Mouse (Mus musculus): ENCODE data around the gene Ankrd40.
A peak's percentile ranks its signal among the peaks of the same experiment; 100 is the strongest.

Gene Ankrd40

GRCm38 (mm10) chr11:94351094-94351493 is 23.3 kb downstream of the Ankrd40 start:
- DNase-seq (ENCODE audit: low spot score) = no peak

- DNase-seq (ENCODE audit: low spot score) = no peak
These were observed 27.9 kb downstream of the Ankrd40 start for GRCm38 (mm10) chr11:94355521-94356217.

GRCm38 (mm10) chr11:94359168-94359567 is 31.4 kb downstream of the Ankrd40 start:
- no peak for DNase-seq (ENCODE audit: low spot score)

- no peak for DNase-seq (ENCODE audit: low spot score)
These were observed 33.5 kb downstream of the Ankrd40 start for GRCm38 (mm10) chr11:94361166-94361870.

- DNase-seq (ENCODE audit: low spot score) = no peak
These were observed 34.3 kb downstream of the Ankrd40 start for GRCm38 (mm10) chr11:94362101-94362500.

- peak; percentile 38 for DNase-seq (ENCODE audit: low spot score)
These were observed 35.9 kb downstream of the Ankrd40 start for GRCm38 (mm10) chr11:94363690-94364089.

GRCm38 (mm10) chr11:94365340-94365739 is 37.5 kb downstream of the Ankrd40 start:
- no peak for DNase-seq (ENCODE audit: low spot score)

GRCm38 (mm10) chr11:94369981-94370380 is 42.2 kb downstream of the Ankrd40 start:
- DNase-seq (ENCODE audit: low spot score) = no peak

- no peak for DNase-seq (ENCODE audit: low spot score)
These were observed 43.0 kb downstream of the Ankrd40 start for GRCm38 (mm10) chr11:94370809-94371208.

- DNase-seq (ENCODE audit: low spot score) = no peak
These were observed 46.6 kb downstream of the Ankrd40 start for GRCm38 (mm10) chr11:94374276-94374948.

- no peak for DNase-seq (ENCODE audit: low spot score)
These were observed 51.3 kb downstream of the Ankrd40 start for GRCm38 (mm10) chr11:94379061-94379460.

- DNase-seq (ENCODE audit: low spot score) = no peak
These were observed 51.9 kb downstream of the Ankrd40 start for GRCm38 (mm10) chr11:94379736-94380135.

- no peak for DNase-seq (ENCODE audit: low spot score)
These were observed 58.4 kb downstream of the Ankrd40 start for GRCm38 (mm10) chr11:94385977-94386771.

GRCm38 (mm10) chr11:94387756-94388155 is 60.0 kb downstream of the Ankrd40 start:
- no peak for DNase-seq (ENCODE audit: low spot score)

GRCm38 (mm10) chr11:94389021-94389420 is 61.2 kb downstream of the Ankrd40 start:
- no peak for DNase-seq (ENCODE audit: low spot score)

GRCm38 (mm10) chr11:94389724-94390396 is 62.1 kb downstream of the Ankrd40 start:
- DNase-seq (ENCODE audit: low spot score) = no peak

GRCm38 (mm10) chr11:94390825-94391224 is 63.0 kb downstream of the Ankrd40 start:
- no peak for DNase-seq (ENCODE audit: low spot score)

Measured in ovary, adult 18-20 months (tissue).